Mouse (Mus musculus) heart, embryonic 12.5 days (tissue): ENCODE measurements around the gene Nrxn1. TPM values are rescaled to one million over a fixed set of nuclear protein-coding genes. Genes with fewer than 3 reads are reported as not detected.

Source experiments
- ATAC-seq: fragments of 200-750 bp; cut with Nextera tagmentation; 2 replicates; pipeline ENCODE4 v1.8.0; 2017; ENCODE audit warnings: moderate TSS enrichment, moderate library complexity; ENCODE audit not compliant: insufficient number of reproducible peaks, low FRiP score
- H3K27ac ChIP-seq: fragments of 300-500 bp; sonication (generic); 2 replicates; pipeline ENCODE4 v1.5.1; 2016; ENCODE audit warnings: mild to moderate bottlenecking, moderate library complexity; ENCODE audit not compliant: poor library complexity, severe bottlenecking
- H3K27me3 ChIP-seq: fragments of 300-500 bp; sonication (generic); replicated peaks from 2 replicates; pipeline ENCODE4 v1.6.1; 2016; ENCODE audit warnings: mild to moderate bottlenecking, moderate library complexity
- H3K36me3 ChIP-seq: fragments of 300-500 bp; sonication (generic); 2 replicates; pipeline ENCODE4 v1.6.1; 2016; ENCODE audit warnings: mild to moderate bottlenecking, moderate library complexity
- H3K4me1 ChIP-seq: fragments of 300-500 bp; sonication (generic); replicated peaks from 2 replicates; pipeline ENCODE4 v1.6.1; 2016; ENCODE audit warnings: mild to moderate bottlenecking
- H3K4me2 ChIP-seq: fragments of 300-500 bp; sonication (generic); 2 replicates; pipeline ENCODE4 v1.6.1; 2016; ENCODE audit warnings: mild to moderate bottlenecking, moderate library complexity
- H3K4me3 ChIP-seq: fragments of 300-500 bp; sonication (generic); 2 replicates; pipeline ENCODE4 v1.5.1; 2016; ENCODE audit warnings: mild to moderate bottlenecking
- H3K9ac ChIP-seq: fragments of 300-500 bp; sonication (generic); 2 replicates; pipeline ENCODE4 v1.6.1; 2016; ENCODE audit warnings: mild to moderate bottlenecking, moderate library complexity
- H3K9me3 ChIP-seq: fragments of 300-500 bp; sonication (generic); replicated peaks from 2 replicates; pipeline ENCODE4 v1.6.1; 2016; ENCODE audit warnings: mild to moderate bottlenecking, moderate library complexity
- WGBS: fragments of 180-500 bp; shearing (Covaris S2); methylation state at CpG from one replicate; pipeline ENCODE4 v1.1.7; 2016; 5-methylcytosine and 5-hydroxymethylcytosine counted together
- polyA plus RNA-seq: library from polyadenylated mRNA; unstranded; fragments of >200 nt; fragmentation: Nextera tagmentation; extraction: Ambion mirVana; gene quantifications from 2 replicates; pipeline ENCODE4 v1.2.1, GENCODE M21; 2016

The Nrxn1 gene
- polyA plus RNA-seq, 1 experiment from 2014 or later = 1.6 TPM

DNA sequence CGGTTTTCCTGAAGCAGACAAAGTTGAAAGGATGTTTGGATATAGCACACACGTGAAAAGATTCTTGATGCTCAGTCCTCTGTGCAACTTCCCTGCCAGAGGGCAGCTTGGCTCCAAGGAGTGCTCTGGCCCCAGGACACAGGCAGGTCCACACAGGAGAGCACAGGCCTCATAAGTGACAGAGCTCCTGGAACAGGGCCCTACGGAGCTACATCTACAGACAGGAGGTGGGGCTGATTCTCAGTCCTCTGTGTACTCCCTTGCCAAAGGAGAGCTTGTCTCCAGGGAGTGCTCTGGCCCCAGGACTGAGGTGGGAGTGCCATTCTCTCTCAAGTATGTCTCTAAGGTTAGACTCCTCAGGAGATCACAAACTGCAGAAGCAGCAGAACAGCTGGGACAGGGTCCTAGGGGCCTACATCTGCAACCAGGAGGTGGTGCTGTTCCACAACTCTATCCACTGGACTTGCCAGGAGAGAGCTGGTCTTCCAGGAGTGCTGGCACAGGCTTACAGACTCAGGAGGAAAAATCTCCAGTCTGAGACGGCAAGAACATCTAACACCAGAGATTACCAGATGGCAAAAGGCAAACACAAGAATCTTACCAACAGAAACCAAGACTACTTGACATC, 129.9 kb downstream of the Nrxn1 start:
- Histone ChIP-seq H3K4me2 (no peak overlapping the region), H3K9ac (no peak overlapping the region), H3K4me1 (no peaks in the 10 kb centered on the region), H3K36me3 (no peaks in the 10 kb centered on the region), H3K27me3 (no peaks in the 10 kb centered on the region), H3K4me3 (no peak overlapping the region), H3K27ac (no peak overlapping the region), H3K9me3 (no peaks in the 10 kb centered on the region)
- ATAC-seq = no peak
- WGBS = 50% methylated on average over 4 of the region's 4 CpGs

DNA sequence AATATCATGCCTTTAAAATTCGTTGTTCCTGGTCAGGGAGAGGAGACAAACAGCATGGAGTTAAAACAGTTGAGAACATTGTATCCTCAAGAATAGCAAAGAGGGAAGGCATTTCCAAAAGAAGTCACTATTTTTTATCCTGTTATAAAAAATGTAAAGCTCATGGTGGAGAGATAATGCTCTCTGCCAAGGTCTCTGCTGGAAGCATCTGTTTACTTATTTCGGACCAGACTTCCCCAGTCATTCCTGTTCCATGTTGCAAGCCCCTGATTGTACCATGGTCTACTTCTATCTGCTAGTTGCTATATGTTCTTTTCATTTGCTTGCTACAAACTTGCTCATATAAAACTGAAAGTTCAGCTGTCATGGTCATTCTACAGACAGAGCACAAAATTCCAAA, 137.7 kb downstream of the Nrxn1 start:
- WGBS = 64% methylated on average over 2 of the region's 2 CpGs
- H3K27ac ChIP-seq = no peak overlapping the region
- H3K4me1 ChIP-seq = no peaks in the 10 kb centered on the region
- no peak overlapping the region for H3K9ac ChIP-seq
- no peak overlapping the region for H3K4me3 ChIP-seq
- no peaks in the 10 kb centered on the region for H3K9me3 ChIP-seq
- no peaks in the 10 kb centered on the region for H3K27me3 ChIP-seq
- no peaks in the 10 kb centered on the region for H3K36me3 ChIP-seq
- H3K4me2 ChIP-seq = no peak overlapping the region
- ATAC-seq = no peak

DNA sequence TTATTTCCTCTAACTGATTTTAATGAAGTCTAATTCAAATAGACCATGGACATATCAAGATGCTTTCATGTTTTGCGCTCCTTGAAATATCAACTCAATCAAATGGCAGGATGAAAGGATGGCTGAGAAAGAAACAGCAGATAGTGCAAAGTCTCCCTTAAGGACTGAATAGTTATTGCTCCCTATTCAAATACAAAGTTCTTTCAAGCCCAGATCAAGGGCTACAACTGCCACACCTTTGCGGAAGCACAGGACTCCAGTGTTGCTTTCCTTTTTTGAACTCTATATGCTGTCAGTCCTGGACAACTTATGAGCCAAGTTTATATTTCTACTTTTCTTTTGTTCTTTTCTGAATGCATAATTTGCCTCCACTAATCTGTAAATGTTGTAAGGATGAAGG, 157.9 kb downstream of the Nrxn1 start:
- Histone ChIP-seq H3K36me3 (no peaks in the 10 kb centered on the region), H3K9me3 (no peaks in the 10 kb centered on the region), H3K4me2 (no peak overlapping the region), H3K4me3 (no peak overlapping the region), H3K27ac (no peak overlapping the region), H3K4me1 (no peaks in the 10 kb centered on the region), H3K9ac (no peak overlapping the region), H3K27me3 (no peaks in the 10 kb centered on the region)
- WGBS = 92% methylated on average over 2 of the region's 2 CpGs
- ATAC-seq = no peak

DNA sequence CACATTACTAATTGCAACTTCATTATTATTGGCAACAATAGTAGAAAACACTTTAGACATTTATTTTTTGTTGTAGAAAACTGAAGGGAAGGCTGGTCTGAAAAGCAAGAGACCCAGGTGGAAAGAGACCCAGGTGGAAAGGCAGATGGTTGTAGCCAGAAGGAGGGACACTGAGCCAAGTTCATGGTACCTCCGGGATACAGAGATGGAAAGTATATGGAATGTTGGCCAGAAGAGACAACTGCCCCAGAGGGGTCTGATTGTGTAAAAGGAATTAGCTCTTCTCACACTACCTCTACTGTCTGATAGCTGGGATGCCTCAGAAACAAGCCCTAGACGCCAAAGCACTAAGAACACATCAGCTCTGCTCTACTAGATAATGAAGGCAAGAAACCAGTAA, 179.6 kb downstream of the Nrxn1 start:
- 56% methylated on average over 2 of the region's 2 CpGs for WGBS
- no peaks in the 10 kb centered on the region for H3K9me3 ChIP-seq
- H3K36me3 ChIP-seq = no peaks in the 10 kb centered on the region
- H3K4me3 ChIP-seq = no peak overlapping the region
- H3K27ac ChIP-seq = no peak overlapping the region
- H3K9ac ChIP-seq = no peak overlapping the region
- H3K27me3 ChIP-seq = no peaks in the 10 kb centered on the region
- H3K4me2 ChIP-seq = no peak overlapping the region
- no peak for ATAC-seq
- no peaks in the 10 kb centered on the region for H3K4me1 ChIP-seq

DNA sequence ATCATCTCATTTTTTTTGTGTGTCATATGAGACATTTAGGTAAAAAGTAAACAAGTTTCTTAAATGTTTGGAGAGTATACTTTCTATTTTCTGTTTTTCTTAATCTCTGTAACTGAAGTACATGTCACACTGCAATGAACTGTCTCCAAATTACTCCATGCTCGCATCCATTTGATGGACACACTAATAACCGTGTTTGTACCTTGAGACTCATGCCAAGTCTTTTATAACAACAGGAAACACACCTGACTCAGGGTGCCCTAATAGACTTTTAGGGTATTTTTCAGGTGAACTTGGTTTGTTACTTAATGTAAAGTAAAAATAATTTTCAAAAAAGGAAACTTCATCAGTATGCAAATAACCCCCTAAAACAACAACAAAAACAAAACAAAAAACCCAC, 180.1 kb downstream of the Nrxn1 start:
- WGBS = 89% methylated on average over 2 of the region's 2 CpGs
- Histone ChIP-seq H3K27me3 (no peaks in the 10 kb centered on the region), H3K9me3 (no peaks in the 10 kb centered on the region), H3K36me3 (no peaks in the 10 kb centered on the region), H3K27ac (no peak overlapping the region), H3K4me3 (no peak overlapping the region), H3K4me1 (no peaks in the 10 kb centered on the region), H3K9ac (no peak overlapping the region), H3K4me2 (no peak overlapping the region)
- ATAC-seq = no peak

DNA sequence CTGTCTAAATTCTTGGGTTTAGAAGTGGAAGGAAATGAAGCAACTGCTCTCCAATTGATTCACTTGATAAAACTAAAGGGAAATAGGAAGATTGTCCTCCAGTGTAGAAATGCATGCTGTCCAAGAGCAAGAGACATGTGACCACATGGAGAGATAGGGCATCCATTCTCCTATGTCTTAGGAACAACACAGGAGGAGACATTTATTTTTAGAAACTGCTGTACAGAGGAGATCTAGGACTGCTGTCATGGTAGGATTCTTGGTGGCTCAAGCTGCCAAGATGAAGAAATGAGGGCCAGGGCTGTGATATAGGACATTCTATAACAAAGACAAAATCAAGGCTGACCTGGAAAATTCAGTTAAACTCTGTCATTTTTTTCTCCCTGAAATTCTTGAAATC, 180.5 kb downstream of the Nrxn1 start:
- ATAC-seq = no peak
- no peak overlapping the region for H3K4me3 ChIP-seq
- H3K36me3 ChIP-seq = no peaks in the 10 kb centered on the region
- no peaks in the 10 kb centered on the region for H3K27me3 ChIP-seq
- H3K9me3 ChIP-seq = no peaks in the 10 kb centered on the region
- no peak overlapping the region for H3K4me2 ChIP-seq
- H3K27ac ChIP-seq = no peak overlapping the region
- H3K4me1 ChIP-seq = no peaks in the 10 kb centered on the region
- no peak overlapping the region for H3K9ac ChIP-seq

DNA sequence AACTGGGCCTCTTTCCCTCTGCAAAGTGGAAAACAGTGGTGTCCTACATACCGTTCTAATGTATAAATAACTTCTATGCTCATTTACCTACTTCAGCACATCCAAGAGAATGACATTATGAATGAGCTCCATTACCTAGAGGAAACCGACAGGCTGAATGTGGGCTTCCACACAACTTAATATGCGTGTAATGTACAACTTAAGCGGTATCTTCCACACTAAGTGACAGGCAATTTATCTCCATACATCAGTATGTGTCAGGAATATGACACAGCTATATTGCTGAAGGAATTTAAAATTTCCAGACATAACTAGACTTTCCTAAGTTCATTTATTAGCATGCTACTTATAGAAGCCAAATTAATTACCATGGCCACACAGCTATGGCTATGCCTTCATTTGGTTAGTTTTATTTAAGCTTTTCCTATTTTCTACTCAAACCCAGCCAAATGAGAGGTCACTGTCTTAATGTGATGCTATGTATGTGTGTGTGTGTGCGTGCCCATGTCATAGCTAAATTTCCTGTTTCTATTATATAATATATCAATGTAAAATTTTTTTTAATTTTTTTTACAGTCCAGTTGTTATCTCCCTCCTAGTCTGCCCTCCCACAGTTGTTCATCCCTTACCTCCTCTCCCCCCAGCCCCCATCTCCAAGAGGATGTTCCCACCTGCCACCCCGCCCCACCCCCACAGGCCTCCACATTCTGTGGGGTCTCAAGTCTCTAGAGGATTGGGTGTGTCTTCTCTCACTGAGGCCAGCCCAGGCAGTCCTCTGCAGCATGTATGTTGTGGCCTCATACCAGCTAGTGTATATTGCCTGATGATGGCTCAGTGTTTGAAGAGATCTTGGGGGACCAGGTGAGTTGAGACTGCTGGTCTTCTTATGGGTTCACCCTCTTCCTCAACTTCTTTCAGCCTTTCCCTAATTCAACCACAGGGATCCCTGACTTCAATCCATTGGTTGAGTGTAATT, 186.5 kb downstream of the Nrxn1 start:
- Histone ChIP-seq H3K4me1 (no peaks in the 10 kb centered on the region), H3K9ac (no peak overlapping the region), H3K4me2 (no peak overlapping the region), H3K27me3 (no peaks in the 10 kb centered on the region), H3K27ac (no peak overlapping the region), H3K4me3 (no peak overlapping the region), H3K9me3 (no peaks in the 10 kb centered on the region), H3K36me3 (no peaks in the 10 kb centered on the region)
- 74% methylated on average over 6 of the region's 6 CpGs for WGBS
- ATAC-seq = no peak

DNA sequence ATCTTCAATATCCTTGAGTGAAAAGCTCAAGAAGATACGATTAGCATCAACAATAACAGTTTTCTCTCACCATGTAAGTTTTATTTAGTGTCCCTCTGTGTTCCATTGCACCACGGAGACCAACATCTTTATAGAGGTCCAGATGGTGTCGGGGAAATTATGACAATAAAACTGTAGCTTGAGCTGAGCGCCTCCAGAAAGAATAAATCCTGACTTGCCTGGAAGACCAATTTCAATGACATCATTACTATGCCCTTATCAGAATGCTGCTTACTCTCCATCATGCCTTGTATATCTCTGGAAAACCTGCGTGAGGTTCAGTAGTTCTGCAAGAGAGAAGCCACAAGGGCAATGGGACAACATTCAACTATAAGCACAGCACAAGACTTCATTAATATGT, 187.7 kb downstream of the Nrxn1 start:
- no peaks in the 10 kb centered on the region for H3K36me3 ChIP-seq
- no peak overlapping the region for H3K27ac ChIP-seq
- H3K9ac ChIP-seq = no peak overlapping the region
- no peak overlapping the region for H3K4me3 ChIP-seq
- H3K4me2 ChIP-seq = no peak overlapping the region
- WGBS = 76% methylated on average over 5 of the region's 5 CpGs
- ATAC-seq = no peak
- H3K27me3 ChIP-seq = no peaks in the 10 kb centered on the region
- no peaks in the 10 kb centered on the region for H3K9me3 ChIP-seq
- no peaks in the 10 kb centered on the region for H3K4me1 ChIP-seq

DNA sequence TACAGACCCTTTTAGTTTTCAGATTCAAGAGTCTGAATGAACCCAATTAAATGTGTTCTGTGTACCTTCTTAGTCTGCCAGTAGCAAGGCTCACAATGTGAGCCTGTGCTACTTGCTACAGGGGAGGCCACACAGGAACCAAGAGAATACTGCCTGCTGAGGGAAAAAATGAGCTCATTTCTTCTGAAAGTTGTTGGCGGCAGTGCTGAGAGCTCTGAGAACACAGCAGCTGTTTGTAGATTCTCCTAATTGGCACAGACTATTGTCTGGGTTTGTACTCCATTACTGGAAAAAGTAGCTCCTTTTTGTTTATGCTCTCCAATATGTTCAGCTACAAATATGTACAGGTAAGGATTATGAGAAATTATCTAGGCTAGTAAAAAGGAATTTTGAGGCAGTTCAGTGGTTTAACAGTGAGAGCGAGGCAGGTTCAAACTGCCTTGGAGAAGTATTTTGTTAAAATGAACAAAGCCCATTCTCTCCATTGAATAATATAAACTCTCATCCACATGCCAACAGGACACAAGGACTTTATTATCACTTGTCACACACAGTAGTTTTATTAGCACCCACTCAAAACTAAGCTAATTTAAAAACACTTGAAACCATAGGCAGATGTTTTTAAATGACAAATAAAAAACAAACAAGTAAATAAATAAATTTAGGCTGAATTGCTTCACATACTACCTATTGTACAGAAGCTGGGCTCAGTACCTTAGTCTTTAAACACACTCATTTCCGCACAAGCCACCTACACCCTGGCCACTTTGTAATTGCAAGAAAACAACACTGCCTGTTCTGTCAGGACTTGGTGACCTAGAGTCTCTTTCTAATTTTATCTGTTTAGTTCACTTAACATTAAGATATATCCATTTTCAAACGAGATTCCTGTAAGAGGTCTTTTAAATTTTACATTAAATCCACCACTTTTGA, 200.3 kb downstream of the Nrxn1 start:
- Histone ChIP-seq H3K4me3 (no peak overlapping the region), H3K9me3 (no peaks in the 10 kb centered on the region), H3K27me3 (no peaks in the 10 kb centered on the region), H3K9ac (no peak overlapping the region), H3K4me1 (no peaks in the 10 kb centered on the region), H3K36me3 (no peaks in the 10 kb centered on the region), H3K4me2 (no peak overlapping the region), H3K27ac (no peak overlapping the region)
- ATAC-seq = no peak
- WGBS = 60% methylated on average over 4 of the region's 4 CpGs

DNA sequence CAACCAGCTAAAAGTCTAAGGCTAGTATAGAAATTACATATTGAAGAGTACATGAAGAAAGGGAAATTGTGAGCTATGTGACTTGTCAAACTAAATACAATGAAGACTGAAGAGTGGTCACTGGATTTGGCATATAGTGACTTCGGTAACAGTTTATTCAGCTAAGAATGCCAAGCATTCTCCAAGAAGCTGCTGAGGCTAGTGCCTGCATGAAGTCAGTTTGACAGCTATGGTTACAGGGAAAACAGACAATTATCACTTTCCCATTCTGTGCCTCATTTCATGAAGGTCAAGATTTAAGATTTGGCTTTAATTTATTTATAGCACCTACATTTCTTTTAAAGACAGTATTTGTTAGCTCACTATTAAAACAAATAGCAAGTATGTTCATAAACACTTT, 201.2 kb downstream of the Nrxn1 start:
- no peaks in the 10 kb centered on the region for H3K36me3 ChIP-seq
- H3K4me2 ChIP-seq = no peak overlapping the region
- H3K9me3 ChIP-seq = no peaks in the 10 kb centered on the region
- WGBS = 35% methylated on average over 1 of the region's 1 CpGs
- H3K27ac ChIP-seq = no peak overlapping the region
- H3K9ac ChIP-seq = no peak overlapping the region
- ATAC-seq = no peak
- no peaks in the 10 kb centered on the region for H3K4me1 ChIP-seq
- no peak overlapping the region for H3K4me3 ChIP-seq
- H3K27me3 ChIP-seq = no peaks in the 10 kb centered on the region

DNA sequence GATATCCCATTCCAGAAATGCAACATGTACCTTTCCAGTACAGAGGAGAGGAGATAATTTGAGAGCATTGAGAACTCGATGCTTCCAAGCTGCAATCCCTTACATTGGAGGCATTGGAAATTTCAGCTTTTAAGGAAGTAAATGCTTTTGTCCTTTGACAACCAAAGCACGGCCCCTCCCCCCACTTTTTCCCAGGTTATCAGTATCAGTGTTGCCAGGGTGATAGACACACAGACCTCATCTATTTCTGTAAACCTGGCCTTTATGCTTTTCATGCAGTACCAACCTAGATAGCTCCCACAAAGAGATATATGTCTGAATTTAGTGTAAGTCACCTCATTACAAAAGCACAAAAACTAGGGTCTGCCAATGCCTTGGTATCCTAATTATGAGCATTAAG, 235.6 kb downstream of the Nrxn1 start:
- Histone ChIP-seq H3K9ac (no peak overlapping the region), H3K27me3 (no peaks in the 10 kb centered on the region), H3K4me1 (no peaks in the 10 kb centered on the region), H3K4me2 (no peak overlapping the region), H3K4me3 (no peak overlapping the region), H3K9me3 (0 out of 2 replicates have a peak, but pooled peaks cover 4% of the 10 kb centered on the region), H3K36me3 (no peaks in the 10 kb centered on the region), H3K27ac (no peak overlapping the region)
- no peak for ATAC-seq
- 61% methylated on average over 2 of the region's 2 CpGs for WGBS
